Mouse (Mus musculus) adrenal gland, adult 8-10 months (tissue): ENCODE data around the gene Dand5. TPM values are rescaled to one million over a fixed set of nuclear protein-coding genes. Genes with fewer than 3 reads are reported as not detected.

ENCODE experiments used
- DNase-seq: peaks from one replicate; pipeline ENCODE4 v3.0.0; 2022
- total RNA-seq, 4 experiments: library from RNA; stranded (reverse); gene quantifications; 2 replicates each; pipeline ENCODE4 v1.2.4; 2022

The Dand5 gene
- total RNA-seq, 4 experiments from 2014 or later, result 11.2 to 14.9 (median 12.5) TPM

GRCm38 (mm10) chr8:84783198-84783918 lies 39.3 kb downstream of the Dand5 start:
- no peak for DNase-seq

- DNase-seq, result no peak
These were observed 39.9 kb downstream of the Dand5 start for GRCm38 (mm10) chr8:84782680-84783079.

GRCm38 (mm10) chr8:84781686-84782505 lies 40.7 kb downstream of the Dand5 start:
- DNase-seq, result no peak

- no peak for DNase-seq
These were observed 41.5 kb downstream of the Dand5 start for GRCm38 (mm10) chr8:84780949-84781680.

- no peak for DNase-seq
These were observed 42.4 kb downstream of the Dand5 start for GRCm38 (mm10) chr8:84780225-84780555.

- DNase-seq, result no peak
These were observed 43.0 kb downstream of the Dand5 start for GRCm38 (mm10) chr8:84779519-84780224.

DNA sequence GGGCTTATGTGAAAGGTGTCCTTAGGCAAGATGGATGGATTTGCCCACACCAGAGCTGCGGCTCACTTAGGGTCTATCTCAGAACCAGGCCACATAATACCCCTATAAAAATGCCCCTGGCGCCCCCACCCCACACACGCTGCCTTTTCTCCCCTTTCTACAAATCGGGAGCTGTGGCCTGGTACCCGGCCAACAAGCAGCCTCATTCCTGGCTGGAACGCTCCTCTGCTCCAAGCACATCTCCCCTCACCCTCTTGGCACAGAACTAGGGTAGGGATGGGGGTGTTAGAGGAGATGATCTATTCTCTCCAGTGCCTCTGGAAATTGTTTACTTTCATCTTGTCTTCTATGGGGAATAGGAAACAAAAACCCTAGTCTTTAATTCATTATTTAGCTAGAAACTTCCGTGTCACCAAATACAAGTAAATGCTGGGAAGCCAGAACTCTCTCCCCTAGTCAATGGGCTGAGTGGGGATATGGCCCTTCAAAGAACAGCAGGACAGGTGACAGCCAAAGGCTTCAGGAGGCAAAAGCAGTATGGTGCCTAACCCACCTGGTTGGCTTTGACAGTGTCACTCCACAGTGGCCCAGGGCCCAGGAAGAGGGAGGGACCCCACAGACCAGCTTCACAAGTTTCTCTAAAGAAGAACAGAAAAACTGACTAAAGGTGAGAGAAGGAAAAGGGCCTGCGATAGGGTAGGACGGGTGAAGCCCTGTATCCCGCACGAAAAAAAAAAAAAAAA lies 43.8 kb downstream of the Dand5 start:
- DNase-seq, result no peak

GRCm38 (mm10) chr8:84777899-84778637 lies 44.6 kb downstream of the Dand5 start:
- no peak for DNase-seq

GRCm38 (mm10) chr8:84776569-84776968 lies 46.1 kb downstream of the Dand5 start:
- no peak for DNase-seq

- DNase-seq, result no peak
These were observed 47.0 kb downstream of the Dand5 start for GRCm38 (mm10) chr8:84775621-84776113.

GRCm38 (mm10) chr8:84775105-84775591 lies 47.5 kb downstream of the Dand5 start:
- DNase-seq, result no peak

- no peak for DNase-seq
These were observed 48.1 kb downstream of the Dand5 start for GRCm38 (mm10) chr8:84774473-84774911.

DNA sequence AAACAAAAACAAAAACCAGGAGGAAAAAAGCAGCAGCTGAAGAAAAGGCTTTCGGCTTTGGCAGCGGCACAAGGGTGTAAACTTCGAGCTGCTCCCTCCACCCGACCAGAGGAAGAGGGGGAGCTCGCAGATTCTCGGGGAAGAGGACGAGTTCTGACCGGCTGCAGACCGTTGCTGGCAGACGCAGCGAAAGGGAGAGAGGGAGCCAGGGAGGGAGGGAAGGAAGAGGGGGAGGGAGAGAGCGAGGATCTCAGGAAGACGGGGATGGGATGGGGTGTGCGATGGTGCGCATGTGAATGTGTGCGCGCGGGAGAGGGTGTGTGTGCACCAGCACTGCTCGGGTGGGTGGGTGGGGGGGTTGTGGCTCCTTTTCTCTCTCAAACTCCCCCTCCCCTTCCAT lies 48.8 kb downstream of the Dand5 start:
- peak; percentile 39 for DNase-seq

- no peak for DNase-seq
These were observed 49.3 kb downstream of the Dand5 start for GRCm38 (mm10) chr8:84773304-84773703.

DNA sequence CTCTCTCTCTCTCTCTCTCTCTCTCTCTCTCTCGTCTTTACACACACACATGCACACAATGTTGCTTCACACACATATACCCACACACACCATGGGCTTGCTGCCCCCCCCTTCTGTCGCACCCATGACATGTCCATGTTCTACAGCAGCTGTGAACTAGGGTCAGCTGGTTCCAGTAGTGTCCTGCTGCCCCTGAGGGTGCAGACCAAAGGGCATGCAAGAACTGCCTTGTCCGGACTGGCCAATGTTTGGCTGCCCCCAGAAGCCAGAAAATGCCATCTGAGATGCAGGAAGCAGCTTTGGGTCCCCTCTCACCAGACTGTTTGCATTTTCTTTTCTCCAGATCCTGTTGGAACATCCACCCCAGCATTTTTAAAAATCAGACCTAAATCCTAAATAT lies 50.0 kb downstream of the Dand5 start:
- no peak for DNase-seq

DNA sequence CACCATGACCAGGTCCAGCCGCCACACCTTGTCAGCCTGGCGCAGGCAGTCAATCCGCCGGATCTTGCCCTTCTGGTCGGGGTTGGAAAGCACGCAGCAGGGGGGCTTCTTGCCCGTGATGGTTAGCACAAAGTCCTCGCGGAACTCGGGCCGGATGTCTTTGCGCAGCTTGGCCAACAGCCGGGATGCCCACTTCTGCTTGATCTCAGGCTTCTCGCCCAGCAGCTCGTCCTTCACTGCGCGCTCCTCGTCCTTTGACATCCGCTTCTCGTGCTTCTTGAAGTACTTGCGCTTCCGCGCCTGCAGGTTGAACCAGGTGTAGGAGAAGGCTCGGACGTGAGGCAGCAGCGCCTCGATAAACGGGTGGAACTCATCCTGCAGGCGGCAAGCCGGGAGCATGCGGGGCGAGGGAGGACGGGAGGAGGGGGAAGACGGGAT lies 50.7 kb downstream of the Dand5 start:
- no peak for DNase-seq

GRCm38 (mm10) chr8:84771000-84771687 lies 51.5 kb downstream of the Dand5 start:
- no peak for DNase-seq

GRCm38 (mm10) chr8:84770100-84770953 lies 52.3 kb downstream of the Dand5 start:
- no peak for DNase-seq

GRCm38 (mm10) chr8:84769324-84769723 lies 53.3 kb downstream of the Dand5 start:
- no peak for DNase-seq
